Mouse (Mus musculus) lung, adult 2 months (tissue): ENCODE measurements around the gene Csrnp1.

Experiments used
- CTCF ChIP-seq: fragments of 200-500 bp; IDR thresholded peaks from 2 replicates; pipeline ENCODE4 v1.5.1; 2011; ENCODE audit warnings: mild to moderate bottlenecking, low read length, control low read depth; ENCODE audit not compliant: insufficient read depth
- POLR2A ChIP-seq: fragments of 200-500 bp; IDR thresholded peaks from 2 replicates; pipeline ENCODE4 v1.6.1; 2011; ENCODE audit warnings: low read depth, mild to moderate bottlenecking, control low read depth, low read length, borderline replicate concordance; ENCODE audit errors: extremely low read depth

DNA sequence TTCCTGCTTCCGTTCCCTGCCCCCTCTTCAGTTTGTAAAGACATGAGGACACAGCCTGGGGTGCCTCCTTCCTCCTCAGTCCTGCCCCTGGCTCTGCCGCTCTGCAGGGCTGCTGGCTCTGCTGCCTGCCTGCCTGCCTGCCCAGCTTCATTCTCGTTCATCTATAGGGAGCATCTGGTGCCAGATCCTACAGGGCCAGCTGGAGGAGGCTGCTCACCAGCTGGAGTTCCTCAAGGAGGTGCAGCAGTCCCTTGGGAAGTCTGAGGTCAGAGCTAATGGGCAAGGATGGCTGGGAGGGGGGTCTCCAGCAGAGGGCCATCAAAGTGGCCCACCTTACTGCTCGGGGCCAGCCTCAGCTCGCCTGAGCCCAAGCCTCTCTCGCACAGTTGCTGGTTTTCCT, 34.0 kb downstream of the Csrnp1 start:
- TF ChIP-seq POLR2A (no peak), CTCF (no peak)
